ENCODE assay signal across 19 mouse cellular contexts in the genomic region with DNA sequence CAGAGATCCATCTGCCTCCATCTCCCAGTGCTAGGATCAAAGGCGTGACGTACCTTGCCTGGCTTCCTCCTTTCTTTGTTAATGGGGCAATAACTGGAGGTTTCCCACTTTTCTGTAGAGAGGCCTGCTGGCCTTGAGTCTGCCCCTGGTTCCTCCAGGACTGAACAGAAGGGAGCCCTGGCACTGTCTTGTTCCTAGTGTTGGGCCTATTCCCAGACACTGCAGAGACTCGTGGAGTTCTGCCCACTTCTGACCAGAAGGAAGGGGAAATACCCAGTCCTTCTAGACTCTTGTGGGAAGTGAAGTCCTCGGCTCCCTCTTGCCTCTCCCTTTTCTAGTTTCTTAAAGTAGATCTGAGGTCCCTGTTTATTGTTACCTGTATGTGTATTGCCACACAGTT. TPM values are rescaled to one million over a fixed set of nuclear protein-coding genes. Genes with fewer than 3 reads are reported as not detected.
A peak's percentile ranks its signal among the peaks of the same experiment; 100 is the strongest.
DNase-seq lines count a peak whose midpoint lies in the region; ATAC-seq lines count a peak whose summit lies in the region.
"Had no signal": no experiment of that assay in that cellular context is flagged by ENCODE, and none has a peak within 500 bp of the region (broad histone marks: within the 10 kb centered on the region; RNA-seq: fewer than 3 reads in every experiment).

No protein-coding gene starts in this region.

- H3K27ac ChIP-seq in midbrain, embryonic 15.5 days, result no peak overlapping the region
- H3K27ac ChIP-seq: embryonic facial prominence, embryonic 13.5 days; kidney, postnatal 0 days; limb, embryonic 10.5 days; liver, embryonic 12.5 days; neural tube, embryonic 15.5 days had no signal

- no peak overlapping the region for H3K9ac ChIP-seq in midbrain, embryonic 15.5 days
- H3K9ac ChIP-seq: embryonic facial prominence, embryonic 13.5 days; heart, embryonic 12.5 days; liver, embryonic 12.5 days; neural tube, embryonic 15.5 days had no signal

- ATAC-seq in cerebellum, adult (ENCODE audit: insufficient number of reproducible peaks, low FRiP score, low TSS enrichment), result peak; percentile 86
- no peak for ATAC-seq in midbrain, embryonic 15.5 days (replicated peaks)
- ATAC-seq: intestine, embryonic 16.5 days; liver, embryonic 12.5 days; lung, postnatal 0 days had no signal

- H3K4me3 ChIP-seq in midbrain, embryonic 15.5 days, result no peak overlapping the region
- H3K4me3 ChIP-seq: embryonic facial prominence, embryonic 13.5 days; heart, embryonic 12.5 days; limb, embryonic 10.5 days; liver, embryonic 12.5 days; neural tube, embryonic 15.5 days had no signal

- H3K4me1 ChIP-seq in midbrain, embryonic 15.5 days, result no peaks in the 10 kb centered on the region
- H3K4me1 ChIP-seq: neural tube, embryonic 15.5 days had no signal

- H3K27me3 ChIP-seq in midbrain, embryonic 15.5 days (replicated peaks), result no peaks in the 10 kb centered on the region
- H3K27me3 ChIP-seq: CH12.LX; embryonic facial prominence, embryonic 13.5 days; heart, embryonic 12.5 days; liver, embryonic 12.5 days; neural tube, embryonic 15.5 days had no signal

- H3K36me3 ChIP-seq in midbrain, embryonic 15.5 days (replicated peaks), result no peaks in the 10 kb centered on the region

- no peak overlapping the region for H3K4me2 ChIP-seq in midbrain, embryonic 15.5 days
- H3K4me2 ChIP-seq: embryonic facial prominence, embryonic 13.5 days; heart, embryonic 12.5 days; liver, embryonic 12.5 days; neural tube, embryonic 15.5 days had no signal

- no peaks in the 10 kb centered on the region for H3K9me3 ChIP-seq in midbrain, embryonic 15.5 days
- H3K9me3 ChIP-seq: embryonic facial prominence, embryonic 13.5 days; heart, embryonic 12.5 days; limb, embryonic 10.5 days; liver, embryonic 12.5 days; neural tube, embryonic 15.5 days had no signal

- DNase-seq in adrenal gland, postnatal 14 days, result peak; percentile 36
- no peak for DNase-seq in adrenal gland, adult 2 months
- peak; percentile 48 for DNase-seq in layer of hippocampus, adult 11-12 months (ENCODE audit: low spot score)
- no peak for DNase-seq in layer of hippocampus, adult 9-10 months (ENCODE audit: low spot score)
- DNase-seq in cerebellum, postnatal 14 days, result peak; percentile 80 to 85
- DNase-seq in adrenal gland, adult 18-20 months (ENCODE audit: low spot score in 2 of 2), result no peak
- DNase-seq: retina, postnatal 1 day had no signal

- WGBS in midbrain, embryonic 15.5 days, result 86% methylated on average over 4 of the region's 4 CpGs

RNA-seq across cellular contexts. Expression of a gene that starts 48.5 kb away (rescaled TPM):
- 35.2 and 41.6 TPM in 2 replicates for total RNA-seq in adrenal gland, postnatal 14 days (2021)
- 10 to 100 TPM; 46.8 to 53.3 TPM for total RNA-seq in adrenal gland, adult 2 months (2021)
- polyA plus RNA-seq in adrenal gland, adult 2 months (2012; rRNA removed), result 19.1 and 23.8 TPM in 2 replicates
- polyA plus RNA-seq in midbrain, embryonic 15.5 days (2015; fragmentation: Nextera tagmentation; extraction: Ambion mirVana), result 25.5 and 26.8 TPM in 2 replicates
- 10 to 100 TPM; 42.9 to 49.5 TPM for total RNA-seq in adrenal gland, adult 18-20 months (2021)

RNA-seq across cellular contexts. Expression of a gene that starts 54.5 kb away (rescaled TPM):
- total RNA-seq in adrenal gland, postnatal 14 days (2021), result 0.93 and 1.9 TPM in 2 replicates
- 1 to 10 TPM; 1.2 to 2.2 TPM for total RNA-seq in adrenal gland, adult 2 months (2021)
- 1.5 and 1.7 TPM in 2 replicates for polyA plus RNA-seq in adrenal gland, adult 2 months (2012; rRNA removed)
- polyA plus RNA-seq in midbrain, embryonic 15.5 days (2015; fragmentation: Nextera tagmentation; extraction: Ambion mirVana), result 17.0 and 17.2 TPM in 2 replicates
- total RNA-seq in adrenal gland, adult 18-20 months (2021), result 1 to 10 TPM in 1 of 2 experiments, under 1 TPM in 1; 0.86 to 1.2 TPM
- total RNA-seq: common myeloid progenitor, adult 5-6 weeks had no signal

Comparison
In these comparisons a context has a peak if more than half of its experiments do, and no peak if none do; other contexts are left out.
1. DNase-seq: peak in adrenal gland, postnatal 14 days (single experiment), layer of hippocampus, adult 11-12 months (single experiment) and cerebellum, postnatal 14 days (2 of 2); none in adrenal gland, adult 2 months (single experiment), layer of hippocampus, adult 9-10 months (single experiment) and adrenal gland, adult 18-20 months (0 of 2).